Mouse (Mus musculus) thymus, adult 2 months (tissue): Measurements from ENCODE around the gene Nlrp3.

Experiments used
- CTCF ChIP-seq: fragments of 200-500 bp; IDR thresholded peaks from 2 replicates; pipeline ENCODE4 v1.5.1; 2012; ENCODE audit warnings: mild to moderate bottlenecking, control low read depth, low read length, moderate library complexity, borderline replicate concordance; ENCODE audit not compliant: control insufficient read depth, poor library complexity, insufficient read depth; ENCODE audit errors: extremely low read depth
- POLR2A ChIP-seq: fragments of 200-500 bp; IDR thresholded peaks from 2 replicates; pipeline ENCODE4 v1.6.1; 2012; ENCODE audit warnings: mild to moderate bottlenecking, low read length, control low read depth, moderate library complexity; ENCODE audit not compliant: control insufficient read depth, poor library complexity, insufficient read depth; ENCODE audit errors: extremely low read depth

GRCm38 (mm10) chr11:59513556-59513955, 27.8 kb upstream of the Nlrp3 start:
- no peak for TF ChIP-seq CTCF
- no peak for TF ChIP-seq POLR2A
